Mouse (Mus musculus) megakaryocyte, embryonic 14.5 days (primary cell): ENCODE measurements around the gene Gjb1.

Experiments used
- FLI1 ChIP-seq: IDR thresholded peaks from 2 replicates; pipeline ENCODE4 v1.6.1; 2012; ENCODE audit warnings: low read length, inconsistent platforms, mixed read lengths
- GATA1 ChIP-seq: IDR thresholded peaks from 3 replicates; pipeline ENCODE4 v1.6.1; 2012; ENCODE audit warnings: mixed read lengths, low read length, inconsistent platforms, borderline replicate concordance

DNA sequence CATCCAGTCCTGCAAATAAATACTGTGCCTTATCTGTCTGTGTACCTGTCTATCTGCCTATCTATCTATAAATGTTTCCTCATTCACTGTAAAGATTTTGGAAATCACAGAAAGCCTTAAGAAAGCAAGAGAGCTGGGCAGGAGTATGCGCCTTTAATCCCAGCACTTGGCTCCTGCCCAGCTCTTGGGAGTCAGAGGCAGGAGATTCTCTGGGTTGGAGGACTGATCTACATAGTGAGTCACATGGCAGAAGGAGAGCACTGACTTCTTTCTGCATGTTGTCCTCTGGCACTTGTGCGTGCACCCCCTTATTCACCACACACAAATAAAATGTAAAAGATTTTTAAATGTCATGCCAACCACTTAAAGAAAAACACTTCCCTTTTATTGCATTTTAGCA, 47.3 kb downstream of the Gjb1 start:
- TF ChIP-seq GATA1 (no peak), FLI1 (no peak)
